Mouse (Mus musculus): ENCODE data around the gene Olfr1094.

The Olfr1094 gene

GRCm38 (mm10) chr2:86824363-86824762 lies at the start of gene Olfr1094:
Olfr1094 (plus strand) TSS chr2:86824663.
- DNase-seq (ENCODE audit: low spot score in 2 of 2), result no peak

- no peak for DNase-seq (ENCODE audit: low spot score in 2 of 2)
These were observed 42.3 kb upstream of the Olfr1094 start, which contains the start of gene Olfr1093 for GRCm38 (mm10) chr2:86782179-86782578. Olfr1093 (plus strand) TSS chr2:86782479.

- DNase-seq (ENCODE audit: low spot score in 2 of 2), result no peak
These were observed 14.5 kb upstream of the Olfr1094 start, which contains the start of gene Olfr141 for GRCm38 (mm10) chr2:86809918-86810317. Olfr141 (minus strand) TSS chr2:86810018.

- no peak for DNase-seq (ENCODE audit: low spot score in 2 of 2)
These were observed 27.1 kb downstream of the Olfr1094 start, which contains the start of gene Olfr1095 for GRCm38 (mm10) chr2:86851596-86851995. Olfr1095 (minus strand) TSS chr2:86851696.

GRCm38 (mm10) chr2:86874702-86875101 lies 50.2 kb downstream of the Olfr1094 start, which contains the start of gene Gm13723:
Gm13723 (minus strand) TSS chr2:86874802.
- DNase-seq (ENCODE audit: low spot score in 2 of 2), result no peak

Data from urinary bladder, adult 18-20 months (tissue).